Mouse (Mus musculus) embryo, embryonic 10.5 days (tissue): Measurements from ENCODE around the gene C8g.

Experiments
- DNase-seq: peaks from one replicate; pipeline ENCODE4 v3.0.0-alpha.2; 2015; ENCODE audit warnings: low spot score

Gene C8g

GRCm38 (mm10) chr2:25500576-25501405 is 728 bp downstream of the C8g start, which contains the start of gene Fbxw5:
Gene Fbxw5 (plus strand): TSS chr2:25500750.
- peak; percentile 98 for DNase-seq

- no peak for DNase-seq
These were observed 1.4 kb downstream of the C8g start for GRCm38 (mm10) chr2:25500071-25500575.

GRCm38 (mm10) chr2:25498622-25499478 is 2.7 kb downstream of the C8g start:
- DNase-seq = no peak

GRCm38 (mm10) chr2:25497846-25498575 is 3.5 kb downstream of the C8g start:
- peak; percentile 3 for DNase-seq

GRCm38 (mm10) chr2:25496462-25496861 is 5.1 kb downstream of the C8g start:
- peak; percentile 66 for DNase-seq

GRCm38 (mm10) chr2:25493476-25493961 is 8.0 kb downstream of the C8g start, which contains the start of gene Lcn12:
Gene Lcn12 (minus strand): TSS chr2:25493911.
- no peak for DNase-seq

GRCm38 (mm10) chr2:25492988-25493387 is 8.5 kb downstream of the C8g start:
- no peak for DNase-seq

- no peak for DNase-seq
These were observed 12.8 kb downstream of the C8g start for GRCm38 (mm10) chr2:25488671-25489068.

- DNase-seq = no peak
These were observed 13.4 kb downstream of the C8g start for GRCm38 (mm10) chr2:25487965-25488670.

- DNase-seq = no peak
These were observed 16.4 kb downstream of the C8g start for GRCm38 (mm10) chr2:25484901-25485647.

- peak; percentile 53 for DNase-seq
These were observed 18.6 kb downstream of the C8g start for GRCm38 (mm10) chr2:25482969-25483368.

- DNase-seq = no peak
These were observed 21.0 kb downstream of the C8g start for GRCm38 (mm10) chr2:25480541-25480940.

- DNase-seq = no peak
These were observed 21.8 kb downstream of the C8g start for GRCm38 (mm10) chr2:25479551-25480311.

- no peak for DNase-seq
These were observed 23.4 kb downstream of the C8g start for GRCm38 (mm10) chr2:25477967-25478675.

- no peak for DNase-seq
These were observed 24.0 kb downstream of the C8g start for GRCm38 (mm10) chr2:25477541-25477940.

GRCm38 (mm10) chr2:25472550-25472949 is 29.0 kb downstream of the C8g start:
- DNase-seq = no peak

- no peak for DNase-seq
These were observed 31.6 kb downstream of the C8g start, which contains the start of gene Ptgds for GRCm38 (mm10) chr2:25469969-25470368. Gene Ptgds (minus strand): TSS chr2:25470046.

- no peak for DNase-seq
These were observed 32.3 kb downstream of the C8g start for GRCm38 (mm10) chr2:25468962-25469915.
